Mouse (Mus musculus) c-Kit-positive CD71-positive TER-119-positive erythroid progenitor cells, embryonic 14.5 days (primary cell): Measurements from ENCODE around the gene Serpinb8.

Experiments
- DNase-seq: peaks from one replicate; pipeline ENCODE4 v3.0.0-alpha.2; 2013; ENCODE audit warnings: low spot score

Serpinb8 gene

DNA sequence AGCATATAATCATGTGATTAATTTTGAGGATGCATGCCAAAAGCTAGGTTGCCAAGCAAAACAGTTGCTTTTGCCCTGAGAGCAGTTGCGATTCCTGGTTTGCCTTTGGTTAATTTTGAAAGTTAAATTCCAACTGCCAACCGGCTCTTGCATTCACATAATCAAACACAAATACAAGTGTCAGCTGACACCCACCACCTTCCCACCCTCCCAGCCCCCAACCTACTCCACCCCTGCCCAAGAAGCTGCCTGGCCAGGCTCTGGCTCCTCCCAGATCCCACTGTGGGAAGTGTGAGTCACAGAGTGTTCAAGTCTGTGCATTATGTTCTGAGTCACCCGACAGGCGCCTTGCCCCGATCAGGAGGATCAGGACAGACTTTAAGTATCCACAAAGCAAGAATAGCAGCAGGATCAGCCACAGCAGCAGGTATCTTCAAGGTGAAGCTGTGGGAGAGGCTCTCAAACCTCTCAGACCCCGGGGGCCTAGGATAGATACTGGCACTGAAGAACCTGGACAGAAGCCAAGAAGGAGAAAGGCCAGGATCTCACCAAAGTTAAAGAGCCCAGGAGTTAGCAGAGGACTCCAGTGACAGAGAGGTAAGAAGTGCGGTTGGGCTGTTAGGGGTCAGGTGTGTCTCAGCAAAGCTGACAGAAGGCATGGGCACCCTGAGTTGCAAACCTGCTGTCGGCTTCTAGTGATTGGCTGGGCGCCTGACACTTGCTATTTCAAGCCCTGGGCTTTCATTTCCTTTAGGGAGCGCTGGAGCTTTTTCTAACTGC, at the start of gene Serpinb8:
Gene Serpinb8, plus strand, starts transcription at position 316 of the 780 bp plus-strand sequence.
- no peak for DNase-seq

DNA sequence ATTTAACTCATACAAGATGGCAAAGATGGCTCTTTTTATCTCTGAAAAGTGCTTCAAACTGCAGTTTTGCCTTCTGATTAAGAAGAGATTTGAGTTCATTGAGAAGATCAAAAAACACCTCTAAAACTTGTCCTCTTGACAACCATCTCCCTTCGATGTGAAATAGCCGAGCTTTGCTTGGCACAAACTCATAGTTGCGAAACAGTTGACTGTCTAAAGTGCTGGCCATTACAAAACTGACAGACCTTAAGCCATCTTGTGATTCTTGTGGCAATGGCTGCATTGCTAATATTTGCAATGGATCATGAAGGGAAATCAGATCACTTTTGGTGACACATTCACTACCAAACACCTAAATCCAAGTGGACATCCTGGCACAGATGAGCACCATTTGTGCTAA, 30.3 kb upstream of the Serpinb8 start:
- no peak for DNase-seq

GRCm38 (mm10) chr1:107562110-107562509, 27.7 kb upstream of the Serpinb8 start:
- DNase-seq = no peak

GRCm38 (mm10) chr1:107565644-107566043, 24.2 kb upstream of the Serpinb8 start:
- no peak for DNase-seq

- DNase-seq = no peak
Observed at GRCm38 (mm10) chr1:107576094-107576493, 13.7 kb upstream of the Serpinb8 start.

DNA sequence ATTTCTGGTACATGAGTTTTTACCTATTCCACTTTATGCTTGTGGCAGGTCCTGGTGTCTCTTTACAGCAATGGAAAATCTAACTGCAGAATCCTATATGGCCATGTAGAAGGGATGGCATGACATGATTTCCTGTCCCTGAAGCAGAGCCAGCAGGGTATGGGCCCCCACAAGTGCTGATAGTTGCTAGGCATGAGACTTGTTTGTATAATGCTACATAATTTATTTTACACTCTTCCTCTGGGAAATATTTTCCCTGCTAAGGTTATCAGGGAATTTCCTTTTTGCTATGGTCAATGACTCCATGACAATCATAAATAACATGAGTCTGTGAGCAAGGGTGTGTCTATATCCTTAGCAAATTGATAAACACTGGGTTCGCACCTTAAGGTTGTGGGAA, 12.3 kb upstream of the Serpinb8 start:
- DNase-seq = no peak

GRCm38 (mm10) chr1:107581220-107581619, 8.6 kb upstream of the Serpinb8 start:
- no peak for DNase-seq

- no peak for DNase-seq
Observed at GRCm38 (mm10) chr1:107582900-107583299, 6.9 kb upstream of the Serpinb8 start.

- no peak for DNase-seq
Observed at GRCm38 (mm10) chr1:107583958-107584376, 5.8 kb upstream of the Serpinb8 start.

DNA sequence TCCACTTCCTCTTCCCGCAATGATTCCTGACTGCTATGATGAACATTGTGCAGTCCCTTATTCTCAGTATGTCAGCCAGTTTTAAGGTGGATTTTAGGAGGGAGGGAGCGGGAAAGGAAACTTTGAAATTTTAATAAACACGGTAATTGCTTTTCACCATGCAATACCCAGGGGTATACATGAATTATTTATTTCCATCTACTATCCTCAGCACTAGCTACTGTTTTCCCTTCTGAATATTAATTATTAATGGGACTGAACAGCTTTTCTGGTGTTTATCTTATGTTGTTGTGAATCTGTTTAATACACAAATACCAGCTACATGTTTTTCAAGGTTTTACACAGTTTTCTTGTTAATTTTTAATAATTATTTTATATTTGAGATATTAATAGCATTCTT, 4.9 kb upstream of the Serpinb8 start:
- DNase-seq = no peak

DNA sequence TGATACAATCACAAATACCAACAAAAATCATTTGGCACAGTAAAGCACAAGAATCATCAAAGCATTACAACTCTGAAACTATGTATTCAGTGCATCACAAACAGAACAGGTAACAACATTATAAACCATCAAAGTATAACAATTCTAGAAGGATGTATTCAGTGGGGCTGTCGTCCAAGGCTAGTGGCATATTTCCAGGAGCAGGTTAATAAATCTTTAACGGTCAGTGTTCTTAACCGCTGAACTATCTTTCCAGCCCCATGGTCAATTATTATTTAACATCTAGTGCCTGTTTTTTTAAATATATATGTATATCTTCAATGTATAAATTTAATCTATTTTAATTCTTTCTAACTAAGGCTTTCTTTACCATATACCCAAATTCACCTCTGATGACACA, 3.6 kb upstream of the Serpinb8 start:
- no peak for DNase-seq

GRCm38 (mm10) chr1:107588206-107588605, 1.6 kb upstream of the Serpinb8 start:
- no peak for DNase-seq

GRCm38 (mm10) chr1:107588642-107589041, 1.2 kb upstream of the Serpinb8 start:
- no peak for DNase-seq

GRCm38 (mm10) chr1:107592644-107593043, 2.8 kb downstream of the Serpinb8 start:
- DNase-seq = no peak

DNA sequence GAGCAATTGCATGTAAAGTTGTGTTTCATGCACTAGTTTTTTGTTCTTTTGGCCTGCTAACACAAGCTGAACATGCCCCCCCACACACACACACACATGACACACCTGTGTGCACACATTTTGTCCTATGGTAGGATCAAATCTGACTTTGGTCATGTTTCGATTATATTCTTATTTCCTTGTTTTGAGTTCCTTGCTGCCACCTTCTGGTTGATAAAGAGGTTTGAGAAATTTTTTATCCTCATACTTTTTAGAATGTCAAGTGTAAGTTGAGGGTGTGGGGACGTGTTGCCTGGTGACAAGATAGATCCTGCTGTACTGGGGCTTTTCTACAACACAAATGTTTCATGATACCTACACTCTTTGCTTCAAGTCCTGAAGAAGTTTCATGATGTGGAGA, 3.7 kb downstream of the Serpinb8 start:
- DNase-seq = no peak

- no peak for DNase-seq
Observed at GRCm38 (mm10) chr1:107596874-107597273, 7.1 kb downstream of the Serpinb8 start.

DNA sequence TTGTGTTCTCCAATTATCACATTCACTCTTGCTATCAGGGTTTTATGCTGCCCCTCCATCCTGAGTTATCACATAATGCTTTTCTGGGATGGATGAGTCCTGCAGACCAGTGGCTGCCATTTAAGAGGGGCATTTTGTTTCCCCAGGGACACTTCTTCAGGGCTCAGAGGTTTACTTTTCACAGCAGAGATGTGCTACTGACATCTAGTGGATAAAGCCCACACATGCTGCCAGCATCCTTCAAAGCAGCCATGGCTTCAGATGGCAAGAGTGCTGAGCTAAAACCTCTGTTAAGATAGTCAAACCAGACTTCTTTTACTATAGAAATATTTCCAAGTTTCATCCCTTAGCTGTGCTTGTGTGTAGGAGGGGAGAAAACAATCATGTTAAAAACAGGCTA, 8.7 kb downstream of the Serpinb8 start:
- no peak for DNase-seq

DNA sequence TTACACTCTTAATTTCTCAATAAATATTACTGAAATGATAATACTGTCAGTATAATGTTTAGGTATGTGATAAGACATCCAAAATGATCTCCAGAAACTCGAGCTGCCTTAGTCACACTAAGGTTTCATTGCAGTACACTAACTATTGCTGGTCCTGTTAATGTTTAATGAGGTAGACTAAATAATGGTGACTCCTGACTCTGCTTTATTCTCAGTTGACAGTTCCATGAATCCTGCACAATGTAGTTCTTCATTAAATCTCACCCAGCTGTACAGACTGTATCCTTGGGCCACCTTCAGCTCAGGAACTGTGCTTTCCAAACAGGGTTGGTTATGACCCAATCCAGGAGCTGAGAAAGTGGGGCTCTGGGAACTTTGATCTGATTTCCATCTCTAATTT, 19.1 kb downstream of the Serpinb8 start:
- no peak for DNase-seq

GRCm38 (mm10) chr1:107614087-107614486, 24.3 kb downstream of the Serpinb8 start:
- no peak for DNase-seq

DNA sequence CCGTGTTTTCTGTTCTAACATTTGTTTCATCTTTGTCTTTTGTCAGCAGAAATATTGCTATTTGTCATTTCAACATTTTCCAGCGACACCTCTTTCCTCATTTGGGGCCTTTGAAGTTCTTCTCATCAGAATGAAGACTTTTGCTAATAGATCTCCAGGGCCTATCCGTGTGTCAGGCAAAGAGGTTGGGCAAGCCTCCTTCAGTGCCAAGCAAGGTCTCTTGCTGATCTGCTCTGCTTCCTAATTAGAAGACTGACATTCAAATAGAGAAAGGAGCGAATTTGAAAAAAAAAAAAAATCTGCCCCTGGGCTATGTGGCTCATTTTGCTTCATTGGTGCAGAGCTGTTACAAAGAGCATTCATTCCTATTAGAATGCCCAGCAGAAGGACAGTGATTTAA, 32.2 kb downstream of the Serpinb8 start:
- no peak for DNase-seq

DNA sequence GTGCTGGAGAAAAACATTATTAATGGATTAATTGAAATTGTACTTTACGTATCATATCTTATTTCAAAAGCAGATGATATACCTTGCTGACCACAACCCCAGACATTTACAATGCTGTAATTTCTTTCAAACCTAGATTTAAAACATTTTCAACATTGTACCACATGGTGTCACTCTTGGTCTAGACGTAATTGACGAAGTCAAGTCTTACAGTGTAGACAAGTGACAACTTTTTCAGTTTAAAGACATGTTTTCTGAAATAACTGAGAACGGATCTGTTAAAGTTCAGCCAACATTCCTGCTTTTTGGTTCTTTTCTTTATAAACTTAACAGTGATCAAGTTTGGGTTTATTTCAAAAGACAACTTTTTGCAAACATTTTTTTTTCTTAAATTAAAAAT, 46.1 kb downstream of the Serpinb8 start:
- no peak for DNase-seq

DNA sequence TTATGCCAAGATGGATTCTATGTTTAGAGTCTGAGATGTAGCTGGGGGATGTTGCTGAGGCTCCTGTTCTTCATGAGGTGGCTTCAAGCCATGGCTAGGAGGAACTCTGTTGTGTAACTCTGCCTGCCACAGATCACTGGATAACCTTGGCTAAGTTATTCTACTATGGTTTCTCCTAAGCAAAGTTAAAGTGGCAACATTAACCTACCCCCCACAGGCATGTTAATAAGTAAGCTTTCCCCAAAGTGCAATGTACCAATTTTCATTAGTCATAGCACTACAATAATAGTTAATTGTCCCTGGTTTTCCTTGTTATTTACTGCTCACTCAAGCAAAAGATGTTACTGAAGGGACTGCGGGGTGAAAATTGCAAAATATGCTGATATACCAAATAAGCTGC, 48.2 kb downstream of the Serpinb8 start:
- DNase-seq = no peak

DNA sequence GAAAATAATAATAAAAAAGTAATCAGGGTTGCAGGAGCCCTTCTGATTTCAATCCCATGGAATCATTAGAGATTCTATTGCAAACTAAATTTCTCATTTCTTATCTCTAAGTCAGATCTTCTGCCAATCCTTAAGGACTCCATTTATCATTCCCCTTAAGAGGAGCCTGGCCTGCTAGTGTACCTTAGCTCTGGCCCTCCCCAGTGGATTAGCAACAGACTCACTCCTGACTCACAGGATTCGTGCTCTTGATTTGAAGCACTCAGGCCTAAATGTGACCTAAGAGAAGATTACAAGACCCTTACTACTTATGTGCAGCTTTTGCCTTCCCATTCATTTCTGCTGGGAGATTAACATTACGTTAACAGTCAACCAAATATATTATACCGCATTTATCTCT, 48.7 kb downstream of the Serpinb8 start:
- DNase-seq = no peak

DNA sequence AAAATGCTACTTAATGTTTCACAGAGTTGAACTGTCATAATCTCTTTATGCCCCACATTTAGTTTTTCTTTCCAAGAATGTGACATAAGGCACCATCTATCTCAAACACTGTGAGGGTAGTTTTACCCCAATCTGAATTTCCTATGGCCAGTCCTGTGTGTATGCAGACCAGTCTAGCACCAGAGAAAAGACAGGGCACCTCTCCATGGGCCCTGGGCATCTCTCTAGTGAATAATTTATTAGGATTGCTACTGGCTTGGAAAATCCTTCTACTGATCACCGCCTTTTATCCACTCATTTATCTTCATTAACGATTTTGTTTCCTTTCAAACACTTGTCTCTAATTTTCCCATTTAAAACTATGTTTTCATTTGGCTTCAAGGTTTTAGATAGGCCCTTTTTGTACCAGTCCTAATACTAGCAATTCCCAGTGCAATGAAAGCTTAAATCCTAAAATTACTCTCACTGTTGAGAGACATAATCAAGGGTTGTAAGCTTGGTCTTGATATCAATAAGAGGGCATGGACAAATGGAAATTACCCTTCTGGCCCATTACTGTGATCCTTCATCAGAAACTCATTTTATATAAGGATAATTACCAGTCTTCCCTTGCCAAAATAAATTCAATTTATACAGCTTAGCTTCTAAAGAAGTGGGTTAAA, 52.8 kb downstream of the Serpinb8 start:
- no peak for DNase-seq
